Mouse (Mus musculus): Measurements from ENCODE around the gene Atl1. TPM values are rescaled to one million over a fixed set of nuclear protein-coding genes. Genes with fewer than 3 reads are reported as not detected.

Gene Atl1
- total RNA-seq, 1 experiment from 2014 or later = 5.4 TPM

Other genes with a start within 250 kb of the Atl1 start
- 35.8 and 36.9 TPM in 2 replicates for gene Sos2, start 210.8 kb upstream of the Atl1 start, total RNA-seq (2021)
- gene L2hgdh, start 167.7 kb upstream of the Atl1 start, total RNA-seq (2021) = 21.6 and 28.3 TPM in 2 replicates
- gene Atp5s, start 167.7 kb upstream of the Atl1 start, total RNA-seq (2021) = 13.9 and 20.8 TPM in 2 replicates
- 3.0 and 5.0 TPM in 2 replicates for gene Cdkl1, start 101.3 kb upstream of the Atl1 start, total RNA-seq (2021)
- 31.4 and 34.4 TPM in 2 replicates for gene Map4k5, start 586 bp downstream of the Atl1 start, total RNA-seq (2021)
- gene Sav1, start 94.4 kb downstream of the Atl1 start, total RNA-seq (2021) = 45.7 and 49.3 TPM in 2 replicates
- gene Nin, start 221.1 kb downstream of the Atl1 start, total RNA-seq (2021) = 36.5 and 42.6 TPM in 2 replicates

All from adrenal gland, postnatal 14 days (tissue).